ENCODE assay signal across 17 mouse cellular contexts in genomic region chr10:84981441-84981840, GRCm38 (mm10).
"Had no signal": no experiment of that assay in that cellular context is flagged by ENCODE, and none has a peak within 500 bp of the region (broad histone marks: within the 10 kb centered on the region; RNA-seq: fewer than 3 reads in every experiment).

No protein-coding gene starts in this region.

- H3K4me3 ChIP-seq: neural tube, embryonic 12.5 days; neural tube, embryonic 13.5 days; neural tube, embryonic 15.5 days; stomach, embryonic 15.5 days had no signal

- H3K27ac ChIP-seq: neural tube, embryonic 12.5 days; neural tube, embryonic 13.5 days; neural tube, embryonic 15.5 days; stomach, embryonic 15.5 days; stomach, postnatal 0 days had no signal

- H3K27me3 ChIP-seq: neural tube, embryonic 12.5 days; neural tube, embryonic 13.5 days; neural tube, embryonic 15.5 days; stomach, embryonic 15.5 days had no signal

- H3K9me3 ChIP-seq: neural tube, embryonic 12.5 days; neural tube, embryonic 13.5 days; neural tube, embryonic 15.5 days; stomach, embryonic 15.5 days had no signal

- H3K4me1 ChIP-seq: stomach, embryonic 15.5 days had no signal

- H3K9ac ChIP-seq: neural tube, embryonic 12.5 days; neural tube, embryonic 13.5 days; neural tube, embryonic 15.5 days; stomach, embryonic 15.5 days had no signal

- H3K4me2 ChIP-seq: neural tube, embryonic 12.5 days; neural tube, embryonic 13.5 days; neural tube, embryonic 15.5 days; stomach, embryonic 15.5 days had no signal

- DNase-seq: retina, postnatal 1 day; right cerebral cortex, adult 18-20 months; right cerebral cortex, postnatal 14 days; right cerebral cortex, postnatal 25 days; right cerebral cortex, postnatal 4 days; spleen, adult 18-20 months; thymus, adult 18-20 months; thymus, adult 2 months; thymus, postnatal 14 days; thymus, postnatal 25 days; thymus, postnatal 36 days; thymus, postnatal 4 days had no signal
